Mouse (Mus musculus) MEL-GATA-1-ER (cell line): ENCODE measurements around the gene Nup107.

Experiments
- DNase-seq: peaks from one replicate; pipeline ENCODE4 v3.0.0-alpha.2; 2012; ENCODE audit warnings: low read depth; ENCODE audit errors: extremely low read depth

The Nup107 gene

GRCm38 (mm10) chr10:117803870-117804850 is 11.7 kb upstream of the Nup107 start:
- DNase-seq: peak; percentile 60

- DNase-seq: no peak
Observed at GRCm38 (mm10) chr10:117801886-117802285, 9.4 kb upstream of the Nup107 start.

- DNase-seq: no peak
Observed at GRCm38 (mm10) chr10:117799806-117800205, 7.3 kb upstream of the Nup107 start.

- DNase-seq: no peak
Observed at GRCm38 (mm10) chr10:117798436-117799035, 6.0 kb upstream of the Nup107 start.

GRCm38 (mm10) chr10:117797684-117798083 is 5.2 kb upstream of the Nup107 start:
- no peak for DNase-seq

- no peak for DNase-seq
Observed at GRCm38 (mm10) chr10:117797106-117797505, 4.6 kb upstream of the Nup107 start.

- no peak for DNase-seq
Observed at GRCm38 (mm10) chr10:117796181-117796580, 3.7 kb upstream of the Nup107 start.

- DNase-seq: no peak
Observed at GRCm38 (mm10) chr10:117795206-117795605, 2.7 kb upstream of the Nup107 start.

GRCm38 (mm10) chr10:117793436-117794030 is 1.0 kb upstream of the Nup107 start:
- peak; percentile 18 for DNase-seq

- DNase-seq: no peak
Observed at GRCm38 (mm10) chr10:117791171-117791470, 1.4 kb downstream of the Nup107 start.

- no peak for DNase-seq
Observed at GRCm38 (mm10) chr10:117790421-117791170, 1.9 kb downstream of the Nup107 start.

- no peak for DNase-seq
Observed at GRCm38 (mm10) chr10:117790011-117790410, 2.5 kb downstream of the Nup107 start.

GRCm38 (mm10) chr10:117784646-117785045 is 7.9 kb downstream of the Nup107 start:
- no peak for DNase-seq

GRCm38 (mm10) chr10:117783786-117784420 is 8.6 kb downstream of the Nup107 start:
- DNase-seq: no peak

GRCm38 (mm10) chr10:117782491-117783260 is 9.8 kb downstream of the Nup107 start:
- DNase-seq: no peak

- DNase-seq: no peak
Observed at GRCm38 (mm10) chr10:117782056-117782455, 10.4 kb downstream of the Nup107 start.

- DNase-seq: no peak
Observed at GRCm38 (mm10) chr10:117781021-117781725, 11.3 kb downstream of the Nup107 start.

- DNase-seq: no peak
Observed at GRCm38 (mm10) chr10:117780306-117780911, 12.1 kb downstream of the Nup107 start.

- no peak for DNase-seq
Observed at GRCm38 (mm10) chr10:117779581-117780305, 12.8 kb downstream of the Nup107 start.
